Mouse (Mus musculus) liver, adult 2 months (tissue): ENCODE data around the gene Bglap2. TPM values are rescaled to one million over a fixed set of nuclear protein-coding genes. Genes with fewer than 3 reads are reported as not detected.
A peak's percentile ranks its signal among the peaks of the same experiment; 100 is the strongest.

Source experiments
- DNase-seq: peaks from one replicate; pipeline ENCODE4 v3.0.0-alpha.2; 2011; ENCODE audit warnings: low read depth, low spot score; ENCODE audit errors: extremely low read depth
- H3K27ac ChIP-seq: fragments of 200-500 bp; replicated peaks from 2 replicates; pipeline ENCODE4 v1.5.1; 2012; ENCODE audit warnings: low read depth, mild to moderate bottlenecking, control low read depth, inconsistent platforms, low read length; ENCODE audit not compliant: insufficient read depth
- H3K27me3 ChIP-seq: fragments of 200-500 bp; 2 replicates; pipeline ENCODE4 v1.6.1; 2012; ENCODE audit warnings: mild to moderate bottlenecking, moderate library complexity, low read length, inconsistent platforms; ENCODE audit not compliant: control insufficient read depth, insufficient read depth
- H3K36me3 ChIP-seq: fragments of 200-500 bp; 2 replicates; pipeline ENCODE4 v1.6.1; 2012; ENCODE audit warnings: low read length, inconsistent platforms; ENCODE audit not compliant: control insufficient read depth, insufficient read depth
- H3K4me1 ChIP-seq: fragments of 200-500 bp; 2 replicates; pipeline ENCODE4 v1.6.1; 2011; ENCODE audit warnings: low read length; ENCODE audit not compliant: control insufficient read depth, insufficient read depth
- H3K4me3 ChIP-seq: fragments of 200-500 bp; 2 replicates; pipeline ENCODE4 v1.5.1; 2011; ENCODE audit warnings: low read depth, mild to moderate bottlenecking, control low read depth, low read length, moderate library complexity; ENCODE audit not compliant: insufficient read depth
- H3K79me2 ChIP-seq: fragments of 200-500 bp; 2 replicates; pipeline ENCODE4 v1.6.1; 2012; ENCODE audit warnings: inconsistent platforms, mild to moderate bottlenecking, low read length, moderate library complexity; ENCODE audit not compliant: control insufficient read depth, insufficient read depth
- H3K9ac ChIP-seq: fragments of 200-500 bp; 2 replicates; pipeline ENCODE4 v1.6.1; 2012; ENCODE audit warnings: low read depth, mild to moderate bottlenecking, control low read depth, inconsistent platforms, low read length
- CTCF ChIP-seq: fragments of 200-500 bp; IDR thresholded peaks from 2 replicates; pipeline ENCODE4 v1.5.1; 2011; ENCODE audit warnings: low read depth, low read length, control low read depth
- POLR2A ChIP-seq: fragments of 200-500 bp; IDR thresholded peaks from 2 replicates; pipeline ENCODE4 v1.6.1; 2011; ENCODE audit warnings: low read length, control low read depth; ENCODE audit not compliant: insufficient read depth; ENCODE audit errors: extremely low read depth
- WGBS: fragments of 180-500 bp; shearing (Covaris S2); methylation state at CpG from one replicate; pipeline ENCODE4 v1.1.7; 2018; 5-methylcytosine and 5-hydroxymethylcytosine counted together
- polyA plus RNA-seq: library from polyadenylated mRNA; depleted of rRNA; stranded (reverse); fragments of >200 nt; gene quantifications from 2 replicates; pipeline ENCODE4 v1.2.3, GENCODE M21; 2012
- total RNA-seq: library from RNA; depleted of rRNA; stranded (reverse); fragments of >200 nt; gene quantifications from 2 replicates; pipeline ENCODE4 v1.2.3, GENCODE M21; 2014

The Bglap2 gene
- total and polyA plus RNA-seq, 2 experiments, result not detected

DNA sequence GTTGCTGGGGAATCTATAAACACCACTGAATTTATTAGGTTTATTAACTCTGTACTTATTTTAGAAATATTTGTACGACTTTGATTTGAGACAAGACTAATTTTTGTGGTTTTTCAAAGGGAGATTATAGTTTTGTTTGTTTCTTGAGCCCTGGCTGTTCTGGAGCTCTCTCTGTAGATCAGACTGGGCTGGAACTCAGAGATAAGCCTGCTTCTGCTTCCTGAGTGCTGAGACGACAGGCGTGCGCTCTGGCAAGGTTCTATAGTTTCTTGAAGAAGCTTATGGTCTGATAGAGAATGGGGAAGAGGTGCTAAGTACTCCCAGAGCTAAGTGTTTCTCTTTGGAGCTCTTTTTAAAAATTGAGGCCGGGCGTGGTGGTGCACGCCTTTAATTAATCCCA is 40.2 kb downstream of the Bglap2 start:
- H3K27me3 ChIP-seq, result no peaks in the 10 kb centered on the region
- peaks cover 7% of the 10 kb centered on the region; the same call in 1 of the 2 replicates for H3K79me2 ChIP-seq
- H3K9ac ChIP-seq, result no peak overlapping the region
- H3K36me3 ChIP-seq, result peaks cover 18% of the 10 kb centered on the region
- no peak overlapping the region for H3K4me3 ChIP-seq
- DNase-seq, result no peak
- H3K4me1 ChIP-seq, result peaks cover 14% of the 10 kb centered on the region
- WGBS, result 86% methylated on average over 7 of the region's 7 CpGs
- no peak overlapping the region for H3K27ac ChIP-seq
- TF ChIP-seq CTCF (no peak), POLR2A (no peak)

GRCm38 (mm10) chr3:88337367-88338020 is 41.0 kb downstream of the Bglap2 start:
- 73% methylated on average over 11 of the region's 11 CpGs for WGBS
- no peak overlapping the region for H3K4me3 ChIP-seq
- H3K36me3 ChIP-seq, result peaks cover 9% of the 10 kb centered on the region
- TF ChIP-seq POLR2A, result no peak
- no peak for TF ChIP-seq CTCF
- H3K27ac ChIP-seq, result no peak overlapping the region
- H3K27me3 ChIP-seq, result no peaks in the 10 kb centered on the region
- DNase-seq, result no peak
- H3K4me1 ChIP-seq, result peaks cover 14% of the 10 kb centered on the region
- H3K9ac ChIP-seq, result 0 out of 2 replicates have a peak overlapping the region, but pooled peaks have one; percentile 17
- peaks cover 7% of the 10 kb centered on the region; the same call in 1 of the 2 replicates for H3K79me2 ChIP-seq

DNA sequence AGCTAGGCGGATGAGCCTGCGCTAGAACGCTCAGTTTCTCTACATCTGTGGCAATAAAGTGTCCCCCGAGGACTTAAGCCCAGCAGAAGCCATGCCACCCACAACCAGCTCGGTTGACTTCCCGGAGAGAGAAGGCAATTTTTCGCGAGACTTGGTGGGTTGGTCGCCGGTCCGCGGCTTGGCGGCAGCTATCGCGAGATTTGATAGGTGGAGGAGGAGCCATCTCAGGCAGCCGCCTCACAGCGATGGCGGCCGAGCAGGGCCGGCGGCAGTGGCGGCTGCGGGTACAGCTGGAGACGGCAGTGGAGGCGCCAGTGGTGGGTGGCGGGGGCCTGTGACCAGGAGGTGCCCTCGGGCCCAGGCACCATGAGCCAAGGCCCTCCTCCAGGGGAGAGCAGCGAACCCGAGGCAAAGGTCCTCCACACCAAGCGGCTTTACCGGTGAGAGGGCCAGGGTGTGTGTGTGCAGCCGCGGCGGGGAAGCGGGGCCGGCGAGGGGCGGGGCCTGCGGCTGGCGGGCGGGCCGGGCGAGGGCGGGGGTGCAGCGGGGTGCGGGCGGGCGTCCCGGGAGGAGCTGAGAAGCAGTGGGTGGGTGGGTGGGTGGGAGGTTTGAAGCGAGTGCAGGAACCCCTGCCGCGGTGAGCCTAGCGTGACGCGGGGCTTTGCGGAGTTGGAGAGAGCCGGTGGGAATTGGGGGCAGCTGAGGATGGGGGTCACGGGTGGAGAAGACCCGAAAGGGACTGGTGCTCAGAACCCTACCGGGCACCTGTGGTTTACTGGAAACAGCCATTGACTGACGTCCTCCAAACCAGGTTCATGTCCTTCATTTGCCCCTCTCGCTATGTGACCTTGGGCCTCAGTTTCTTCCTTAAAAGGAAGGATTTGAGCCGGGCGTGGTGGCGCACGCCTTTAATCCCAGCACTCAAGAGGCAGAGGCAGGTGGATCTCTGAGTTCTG is 42.2 kb downstream of the Bglap2 start, which contains the start of the genes Tmem79 and Smg5:
Gene Tmem79, minus strand, starts transcription at position 91 of the 956 bp plus-strand sequence.
Gene Smg5, plus strand, starts transcription at position 203 of the 956 bp plus-strand sequence.
- Histone ChIP-seq H3K79me2 (peaks cover 7% of the 10 kb centered on the region; the same call in 1 of the 2 replicates), H3K4me3 (peak within 1 kb of the TSS; percentile 69), H3K4me1 (peaks cover 14% of the 10 kb centered on the region), H3K27me3 (no peaks in the 10 kb centered on the region), H3K27ac (peak within 1 kb of the TSS; percentile 77), H3K9ac (peak within 1 kb of the TSS; percentile 91), H3K36me3 (0 out of 2 replicates have a peak, but pooled peaks cover 2% of the 10 kb centered on the region)
- 1% methylated on average over 63 of the region's 66 CpGs for WGBS
- TF ChIP-seq POLR2A (peak; percentile 85), CTCF (no peak)
- peak; percentile 87 for DNase-seq

DNA sequence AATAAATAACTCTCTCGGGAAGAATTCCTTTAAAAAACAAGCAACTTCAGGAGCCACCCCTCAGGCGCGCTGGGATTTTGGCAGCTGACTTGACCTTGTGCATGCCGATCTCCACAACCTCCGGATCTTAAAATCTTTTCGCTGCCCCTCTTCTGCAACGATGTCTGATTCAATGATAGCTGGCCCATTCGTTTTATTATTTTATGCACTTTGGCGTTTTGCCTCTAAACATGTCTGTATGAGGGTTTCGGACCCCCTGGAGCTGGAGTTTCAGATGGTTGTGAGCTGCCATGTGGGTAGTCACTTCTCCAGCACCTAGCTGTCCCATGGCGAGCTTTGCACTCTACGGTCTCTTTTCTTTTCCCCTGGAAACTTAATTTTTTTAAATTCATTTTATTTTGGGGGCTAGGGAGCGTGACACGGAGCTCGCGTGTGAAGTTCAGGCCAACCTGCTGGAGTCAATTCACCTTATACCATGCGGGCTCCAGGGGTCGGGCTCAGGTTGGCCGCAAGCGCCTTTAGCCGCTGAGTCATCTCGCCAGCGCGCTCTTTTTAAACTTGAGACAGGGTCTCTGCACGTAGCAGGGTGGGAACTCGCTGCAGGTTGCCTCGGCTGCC is 43.0 kb downstream of the Bglap2 start:
- peaks cover 14% of the 10 kb centered on the region for H3K4me1 ChIP-seq
- peak; percentile 48 for DNase-seq
- under 1% methylated on average over 27 of the region's 27 CpGs for WGBS

DNA sequence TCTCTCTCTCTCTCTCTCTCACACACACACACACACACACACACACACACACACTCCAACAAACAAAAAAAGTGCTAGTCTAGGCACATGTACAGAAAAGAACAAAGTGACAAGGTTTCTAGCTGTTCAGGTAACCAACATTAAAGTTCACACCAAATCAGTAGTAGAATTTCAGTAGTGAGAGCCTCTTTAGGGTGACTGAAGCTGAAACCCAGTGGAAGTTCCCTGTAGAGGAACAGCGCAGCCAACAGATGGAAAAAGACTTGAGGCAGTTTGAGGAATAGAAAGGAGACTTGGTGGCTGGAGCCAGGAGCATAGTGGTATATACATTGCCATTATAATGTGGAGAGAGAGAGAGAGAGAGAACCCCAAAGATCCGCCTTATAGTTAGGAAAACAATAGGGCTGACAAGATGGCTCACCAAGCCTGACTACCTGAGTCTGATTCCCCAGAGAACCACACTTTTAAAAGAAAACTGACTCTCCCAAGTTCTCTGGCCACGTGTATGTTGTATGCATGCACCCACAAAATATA is 43.5 kb downstream of the Bglap2 start:
- TF ChIP-seq POLR2A, result no peak
- TF ChIP-seq CTCF, result no peak
- H3K4me1 ChIP-seq, result peaks cover 14% of the 10 kb centered on the region
- peaks cover 4% of the 10 kb centered on the region; the same call in 1 of the 2 replicates for H3K79me2 ChIP-seq
- peak; percentile 30 for DNase-seq
- no peaks in the 10 kb centered on the region for H3K27me3 ChIP-seq
- H3K9ac ChIP-seq, result peak overlapping the region; percentile 77
- 26% methylated on average over 3 of the region's 3 CpGs for WGBS
- peak overlapping the region; percentile 69; the same call in 1 of the 2 replicates for H3K4me3 ChIP-seq
- H3K27ac ChIP-seq, result peak overlapping the region; percentile 74
- no peaks in the 10 kb centered on the region for H3K36me3 ChIP-seq

More for the DNA sequence above, 43.0 kb downstream of the Bglap2 start:
- no peak for TF ChIP-seq POLR2A
- TF ChIP-seq CTCF, result no peak
- peak overlapping the region; percentile 74 for H3K27ac ChIP-seq
- no peaks in the 10 kb centered on the region for H3K36me3 ChIP-seq
- peak overlapping the region; percentile 77 for H3K9ac ChIP-seq
- no peaks in the 10 kb centered on the region for H3K27me3 ChIP-seq
- H3K79me2 ChIP-seq, result peaks cover 4% of the 10 kb centered on the region; the same call in 1 of the 2 replicates
- H3K4me3 ChIP-seq, result peak overlapping the region; percentile 69
